Mouse (Mus musculus) hindbrain, embryonic 10.5 days (tissue): ENCODE measurements at regions not wholly inside any gene's neighbourhood (a gene's known extent, or its start where the extent isn't known, plus 50 kb on each side); places are given as distances from the start of the nearest gene placed in this dataset.
"Not testable (repeated sequence)": the region's sequence is repeated elsewhere in the genome, so short reads cannot be mapped to it uniquely, and the experiment has no call there.

Experiments used
- DNase-seq: peaks from one replicate; pipeline ENCODE4 v3.0.0-alpha.2; 2017; ENCODE audit warnings: low spot score
- H3K27ac ChIP-seq: fragments of 300-500 bp; sonication (generic); 2 replicates; pipeline ENCODE4 v1.5.1; 2016; ENCODE audit warnings: mild to moderate bottlenecking, moderate library complexity
- H3K27me3 ChIP-seq: fragments of 300-500 bp; sonication (generic); 2 replicates; pipeline ENCODE4 v1.6.1; 2016; ENCODE audit warnings: mild to moderate bottlenecking; ENCODE audit not compliant: poor library complexity, insufficient read depth, severe bottlenecking
- H3K36me3 ChIP-seq: fragments of 300-500 bp; sonication (generic); 2 replicates; pipeline ENCODE4 v1.6.1; 2016; ENCODE audit warnings: mild to moderate bottlenecking, moderate library complexity
- H3K4me1 ChIP-seq: fragments of 300-500 bp; sonication (generic); replicated peaks from 2 replicates; pipeline ENCODE4 v1.6.1; 2016; ENCODE audit warnings: mild to moderate bottlenecking
- H3K4me3 ChIP-seq: fragments of 300-500 bp; sonication (generic); 2 replicates; pipeline ENCODE4 v1.5.1; 2016; ENCODE audit warnings: mild to moderate bottlenecking, moderate library complexity
- H3K9me3 ChIP-seq: fragments of 300-500 bp; sonication (generic); 2 replicates; pipeline ENCODE4 v1.6.1; 2016; ENCODE audit warnings: mild to moderate bottlenecking, moderate library complexity
- WGBS: fragments of 180-500 bp; shearing (Covaris S2); methylation state at CpG from one replicate; pipeline ENCODE4 v1.1.7; 2016; 5-methylcytosine and 5-hydroxymethylcytosine counted together

DNA sequence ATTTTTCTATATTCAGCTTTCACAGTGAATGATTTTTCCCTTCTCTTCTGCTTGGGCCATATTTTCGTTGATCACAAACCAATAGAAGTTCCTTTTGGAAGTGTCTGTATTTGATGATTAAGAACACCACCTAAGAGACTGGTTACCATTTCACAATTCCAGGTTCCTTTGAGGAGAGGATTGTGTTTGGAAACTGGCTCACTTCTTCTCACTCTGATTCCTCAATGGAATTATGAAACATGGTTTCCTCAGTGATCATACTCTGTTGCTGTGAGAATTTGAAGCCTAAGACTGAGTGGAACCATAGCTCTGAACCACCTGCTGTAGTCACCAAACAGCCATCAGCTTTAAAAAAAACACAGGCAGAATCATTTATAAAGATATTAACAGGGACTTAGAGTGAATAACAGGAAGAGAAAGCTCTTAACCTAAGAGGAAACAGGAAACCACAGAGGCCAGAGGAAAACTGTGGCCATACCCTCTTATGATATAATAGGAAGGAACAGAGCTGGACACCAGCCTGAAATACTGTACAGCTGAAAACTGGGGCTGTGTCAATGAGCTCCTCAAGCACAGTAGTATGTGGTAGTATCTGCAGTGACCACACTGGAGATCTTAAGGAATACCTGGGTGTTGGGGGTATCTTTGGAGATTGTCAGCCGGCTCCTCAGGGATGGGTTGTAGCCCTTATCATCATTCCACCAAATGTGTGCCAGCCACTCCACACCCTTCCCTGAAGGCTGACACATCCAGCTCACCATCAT is 528.6 kb upstream of the Zfp386 start:
- DNase-seq, H3K4me3 ChIP-seq, H3K36me3 ChIP-seq, H3K27me3 ChIP-seq, H3K27ac ChIP-seq, H3K4me1 ChIP-seq: not testable (repeated sequence)
- peaks cover 31% of the 10 kb centered on the region for H3K9me3 ChIP-seq
- 75% methylated on average over 2 of the region's 2 CpGs for WGBS

DNA sequence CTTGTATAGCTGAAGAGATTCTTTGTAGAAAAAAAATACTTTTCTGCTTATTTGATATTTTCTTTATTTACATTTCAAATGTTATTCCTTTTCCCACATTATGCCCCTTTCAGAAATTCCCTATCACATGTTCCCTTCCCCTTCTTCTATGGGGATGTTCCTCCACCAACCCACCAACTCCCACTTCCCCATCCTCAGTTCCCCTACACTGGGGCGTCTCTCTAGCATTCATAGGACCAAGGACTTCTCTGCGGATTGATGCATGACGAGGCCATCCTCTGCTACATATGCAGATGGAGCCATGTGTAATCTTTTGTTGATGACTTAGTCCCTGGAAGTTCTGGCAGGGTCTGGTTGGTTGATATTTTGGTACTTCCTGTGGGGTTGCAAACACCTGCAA is 520.5 kb upstream of the Zfp386 start:
- Histone ChIP-seq H3K4me1 (no peaks in the 10 kb centered on the region), H3K4me3 (no peak overlapping the region), H3K27me3 (no peaks in the 10 kb centered on the region), H3K36me3 (no peaks in the 10 kb centered on the region), H3K9me3 (peaks cover 68% of the 10 kb centered on the region), H3K27ac (no peak overlapping the region)
- 76% methylated on average over 3 of the region's 3 CpGs for WGBS
- no peak for DNase-seq

DNA sequence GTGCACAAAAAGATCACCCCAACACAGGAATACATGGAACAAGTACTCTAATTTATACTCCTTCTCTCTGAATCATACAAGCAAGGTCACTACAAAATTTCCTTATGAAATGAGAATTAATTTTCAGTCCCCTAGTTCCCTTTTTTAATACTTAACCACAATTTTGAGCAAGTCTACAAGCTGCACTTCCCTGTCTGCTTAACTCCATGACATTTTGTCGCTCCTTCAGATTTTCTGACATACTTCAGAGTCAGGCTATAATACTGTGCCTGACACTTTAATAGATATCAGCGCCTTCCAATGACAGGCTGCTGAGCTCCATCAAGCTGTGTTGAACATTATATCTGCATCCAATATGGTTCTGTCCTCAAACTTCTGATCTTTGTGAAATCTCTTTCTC is 505.0 kb upstream of the Zfp386 start:
- Histone ChIP-seq H3K27ac (no peak overlapping the region), H3K27me3 (no peaks in the 10 kb centered on the region), H3K4me3 (no peak overlapping the region), H3K36me3 (no peaks in the 10 kb centered on the region), H3K9me3 (peaks cover 68% of the 10 kb centered on the region), H3K4me1 (no peaks in the 10 kb centered on the region)
- no peak for DNase-seq
- 71% methylated on average over 2 of the region's 2 CpGs for WGBS

GRCm38 (mm10) chr12:115566878-115567277 is 480.6 kb upstream of the Zfp386 start:
- not testable (repeated sequence) for H3K4me1 ChIP-seq
- WGBS: 74% methylated on average over 4 of the region's 4 CpGs

GRCm38 (mm10) chr12:115592985-115593384 is 454.5 kb upstream of the Zfp386 start:
- not testable (repeated sequence) for H3K36me3 ChIP-seq, H3K4me1 ChIP-seq, H3K4me3 ChIP-seq, H3K27me3 ChIP-seq, DNase-seq, H3K27ac ChIP-seq
- WGBS: 93% methylated on average over 4 of the region's 4 CpGs
- peaks cover 35% of the 10 kb centered on the region for H3K9me3 ChIP-seq

More at GRCm38 (mm10) chr12:115566878-115567277, 480.6 kb upstream of the Zfp386 start:
- H3K27me3 ChIP-seq, DNase-seq, H3K4me3 ChIP-seq, H3K27ac ChIP-seq, H3K36me3 ChIP-seq: not testable (repeated sequence)
- H3K9me3 ChIP-seq: peaks cover 27% of the 10 kb centered on the region

DNA sequence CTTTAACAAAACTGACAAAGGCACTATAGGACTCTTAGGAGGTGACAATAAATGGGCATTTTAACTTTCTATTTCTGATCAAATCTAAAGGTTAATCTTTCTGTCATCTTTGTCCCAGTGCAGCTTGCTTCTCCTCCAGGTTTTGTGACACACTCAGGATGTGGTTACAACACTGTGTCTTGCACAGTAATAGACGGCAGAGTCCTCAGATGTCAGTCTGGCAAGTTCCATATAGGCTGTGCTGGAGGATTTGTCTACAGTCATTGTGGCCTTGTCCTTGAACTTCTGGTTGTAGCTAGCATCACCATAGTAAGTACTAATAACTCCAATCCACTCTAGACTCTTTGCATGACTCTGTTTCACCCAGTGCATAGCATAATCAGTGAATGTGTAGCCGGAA is 443.8 kb upstream of the Zfp386 start:
- Histone ChIP-seq H3K4me3 (no peak overlapping the region), H3K9me3 (peaks cover 62% of the 10 kb centered on the region), H3K27me3 (no peaks in the 10 kb centered on the region), H3K4me1 (no peaks in the 10 kb centered on the region), H3K27ac (no peak overlapping the region), H3K36me3 (no peaks in the 10 kb centered on the region)
- DNase-seq: no peak
- 79% methylated on average over 2 of the region's 2 CpGs for WGBS

GRCm38 (mm10) chr12:115604951-115605350 is 442.6 kb upstream of the Zfp386 start:
- Histone ChIP-seq H3K27me3 (no peaks in the 10 kb centered on the region), H3K9me3 (peaks cover 60% of the 10 kb centered on the region), H3K4me1 (no peaks in the 10 kb centered on the region), H3K4me3 (no peak overlapping the region), H3K27ac (no peak overlapping the region), H3K36me3 (no peaks in the 10 kb centered on the region)
- WGBS: 55% methylated on average over 3 of the region's 3 CpGs
- no peak for DNase-seq

DNA sequence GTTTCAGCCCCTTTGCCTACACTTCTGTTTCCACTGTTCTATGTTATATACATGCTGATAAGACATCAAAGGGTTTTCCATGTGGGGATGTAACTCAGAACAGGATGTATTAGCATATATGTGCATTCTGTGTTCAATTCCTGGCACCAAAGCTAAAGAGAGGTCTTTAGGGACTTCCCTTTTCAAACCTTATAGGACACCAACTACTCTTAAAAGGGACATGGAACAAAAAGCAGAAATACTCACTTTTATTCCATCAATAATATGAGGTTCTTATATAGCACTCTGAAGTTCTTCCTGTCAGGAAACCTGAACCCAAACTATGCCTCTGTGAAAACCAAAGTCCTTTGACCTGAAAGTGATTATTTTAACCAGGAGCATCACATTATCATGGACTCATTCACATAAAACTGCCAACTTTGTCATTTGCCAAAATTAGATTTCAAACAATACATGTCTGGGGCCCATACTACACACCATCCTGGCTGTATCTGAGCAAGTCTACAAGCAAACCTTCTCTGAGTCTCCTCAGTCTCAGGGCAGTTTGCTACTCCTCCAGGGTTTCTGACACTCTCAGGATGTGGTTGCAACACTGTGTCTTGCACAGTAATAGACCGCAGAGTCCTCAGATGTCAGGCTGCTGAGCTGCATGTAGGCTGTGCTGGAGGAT is 424.8 kb upstream of the Zfp386 start:
- WGBS: 89% methylated on average over 1 of the region's 1 CpGs
- not testable (repeated sequence) for H3K4me3 ChIP-seq, H3K36me3 ChIP-seq, DNase-seq, H3K27me3 ChIP-seq, H3K4me1 ChIP-seq, H3K27ac ChIP-seq
- peaks cover 40% of the 10 kb centered on the region for H3K9me3 ChIP-seq

- peaks cover 43% of the 10 kb centered on the region for H3K9me3 ChIP-seq
- 78% methylated on average over 3 of the region's 3 CpGs for WGBS
- no peaks in the 10 kb centered on the region for H3K27me3 ChIP-seq
- H3K27ac ChIP-seq: no peak overlapping the region
- no peaks in the 10 kb centered on the region for H3K36me3 ChIP-seq
- no peak for DNase-seq
- no peaks in the 10 kb centered on the region for H3K4me1 ChIP-seq
- H3K4me3 ChIP-seq: no peak overlapping the region
Observed at GRCm38 (mm10) chr12:115624221-115624620, 423.3 kb upstream of the Zfp386 start.

DNA sequence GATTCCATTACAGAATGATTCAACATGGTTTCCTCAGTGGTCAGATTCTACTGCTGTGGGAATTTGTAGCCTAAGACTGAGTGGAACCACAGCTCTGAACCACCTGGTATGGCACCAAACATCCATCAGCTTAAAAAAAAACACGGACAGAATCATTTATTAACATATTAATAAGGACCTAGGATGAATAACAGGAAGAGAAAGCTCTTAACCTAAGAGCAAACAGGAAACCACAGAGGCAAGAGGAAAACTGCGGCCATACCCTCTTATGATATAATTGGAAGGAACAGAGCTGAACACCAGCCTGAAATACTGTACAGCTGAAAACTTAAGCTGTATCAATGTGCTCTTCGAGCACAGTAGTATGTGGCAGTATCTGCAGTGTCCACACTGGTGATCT is 399.9 kb upstream of the Zfp386 start:
- DNase-seq: no peak
- WGBS: 70% methylated on average over 3 of the region's 3 CpGs
- no peaks in the 10 kb centered on the region for H3K27me3 ChIP-seq

GRCm38 (mm10) chr12:115648161-115648560 is 399.4 kb upstream of the Zfp386 start:
- not testable (repeated sequence) for DNase-seq, H3K4me1 ChIP-seq, H3K27ac ChIP-seq, H3K4me3 ChIP-seq, H3K27me3 ChIP-seq, H3K36me3 ChIP-seq
- H3K9me3 ChIP-seq: peaks cover 49% of the 10 kb centered on the region
- WGBS: 90% methylated on average over 2 of the region's 2 CpGs

More for the DNA sequence above, 399.9 kb upstream of the Zfp386 start:
- Histone ChIP-seq H3K4me3 (no peak overlapping the region), H3K36me3 (no peaks in the 10 kb centered on the region), H3K9me3 (peaks cover 48% of the 10 kb centered on the region), H3K4me1 (no peaks in the 10 kb centered on the region), H3K27ac (no peak overlapping the region)

GRCm38 (mm10) chr12:115655781-115656180 is 391.7 kb upstream of the Zfp386 start:
- Histone ChIP-seq H3K27me3 (no peaks in the 10 kb centered on the region), H3K9me3 (peaks cover 42% of the 10 kb centered on the region), H3K36me3 (no peaks in the 10 kb centered on the region), H3K4me3 (no peak overlapping the region), H3K27ac (no peak overlapping the region), H3K4me1 (no peaks in the 10 kb centered on the region)
- no peak for DNase-seq
- 69% methylated on average over 1 of the region's 1 CpGs for WGBS

- not testable (repeated sequence) for H3K4me1 ChIP-seq, H3K36me3 ChIP-seq, H3K27ac ChIP-seq, DNase-seq, H3K4me3 ChIP-seq, H3K27me3 ChIP-seq
- peaks cover 59% of the 10 kb centered on the region for H3K9me3 ChIP-seq
Observed at GRCm38 (mm10) chr12:115664081-115664480, 383.4 kb upstream of the Zfp386 start.
